Mouse (Mus musculus): ENCODE data around the gene Sox5.

Sox5 gene

DNA sequence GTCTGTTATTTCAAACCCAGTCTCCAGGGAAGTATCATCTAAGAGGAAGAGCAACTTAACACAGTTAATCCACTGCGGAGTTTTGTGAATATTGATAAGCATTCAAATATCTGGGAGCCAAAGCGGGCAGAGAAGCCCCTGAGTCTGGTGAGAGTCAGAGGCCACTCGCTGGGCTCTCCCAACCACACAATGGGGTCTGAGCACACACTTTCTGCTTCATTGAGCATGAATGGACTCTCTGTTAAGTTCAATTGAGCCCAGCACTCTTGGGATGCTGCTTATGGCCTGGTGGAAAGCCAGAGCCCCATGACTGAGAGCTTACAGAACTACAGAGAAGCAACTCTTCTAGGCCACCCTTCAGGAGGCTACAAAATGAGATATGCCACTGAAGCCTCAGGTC lies 221.6 kb downstream of the Sox5 start:
- no peak for DNase-seq

DNA sequence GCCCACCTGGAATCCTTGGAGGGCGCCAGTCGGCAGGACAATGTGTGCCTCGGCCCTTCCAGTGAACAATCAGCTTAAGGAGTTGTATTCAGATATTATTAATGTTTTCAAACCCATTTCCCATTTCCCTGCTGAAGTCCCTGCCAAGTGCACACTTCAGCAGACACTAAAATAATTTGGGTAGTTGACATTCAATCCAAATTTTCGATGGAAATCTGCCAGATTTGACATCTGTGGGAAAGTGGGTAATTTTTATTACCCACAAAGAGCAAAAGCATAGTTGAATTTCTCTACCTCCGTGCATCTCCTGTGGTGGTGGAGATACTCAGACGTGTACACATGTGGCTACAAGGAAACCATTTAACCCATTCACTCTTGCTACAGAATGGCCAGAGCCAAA lies 228.3 kb downstream of the Sox5 start:
- DNase-seq: no peak

DNA sequence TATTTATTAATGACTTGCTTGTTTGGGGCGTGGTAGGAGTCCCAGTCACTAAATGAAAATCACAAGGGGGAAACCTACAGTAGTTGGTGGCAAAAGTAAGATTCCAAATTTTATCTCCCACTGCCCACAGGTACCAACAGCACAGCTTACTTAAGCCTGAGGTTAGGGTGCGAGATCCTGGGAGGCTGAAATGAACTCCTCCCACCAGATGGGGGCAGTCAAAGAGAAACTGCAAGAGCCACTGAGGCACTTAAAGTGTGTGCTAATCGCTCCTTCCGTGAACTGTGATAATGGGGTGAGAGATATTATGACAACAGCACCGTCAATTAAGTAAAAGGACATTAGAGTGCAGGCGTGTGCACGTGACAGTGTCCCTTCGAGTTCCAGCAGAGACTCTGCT lies 232.8 kb downstream of the Sox5 start:
- no peak for DNase-seq

DNA sequence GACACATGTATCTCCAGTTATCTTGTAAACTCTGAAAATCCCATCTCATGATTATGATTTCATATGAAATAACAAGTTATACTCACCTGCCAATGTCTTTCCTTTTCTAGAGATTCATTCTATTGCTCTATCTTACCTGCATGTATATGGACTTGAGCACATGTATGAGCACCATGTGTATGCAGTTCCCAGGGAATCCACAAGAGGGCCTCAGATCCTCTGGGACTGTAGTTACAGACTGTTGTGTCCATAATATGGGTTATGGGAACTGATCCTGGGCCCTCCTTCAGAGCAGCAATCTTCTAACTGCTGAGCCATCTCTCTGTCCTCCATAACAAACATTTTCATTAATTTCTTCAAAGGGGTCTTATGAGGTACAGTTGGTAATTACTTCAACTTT lies 234.6 kb downstream of the Sox5 start:
- DNase-seq: no peak

GRCm38 (mm10) chr6:144545549-144545948 lies 236.2 kb downstream of the Sox5 start:
- no peak for DNase-seq

DNA sequence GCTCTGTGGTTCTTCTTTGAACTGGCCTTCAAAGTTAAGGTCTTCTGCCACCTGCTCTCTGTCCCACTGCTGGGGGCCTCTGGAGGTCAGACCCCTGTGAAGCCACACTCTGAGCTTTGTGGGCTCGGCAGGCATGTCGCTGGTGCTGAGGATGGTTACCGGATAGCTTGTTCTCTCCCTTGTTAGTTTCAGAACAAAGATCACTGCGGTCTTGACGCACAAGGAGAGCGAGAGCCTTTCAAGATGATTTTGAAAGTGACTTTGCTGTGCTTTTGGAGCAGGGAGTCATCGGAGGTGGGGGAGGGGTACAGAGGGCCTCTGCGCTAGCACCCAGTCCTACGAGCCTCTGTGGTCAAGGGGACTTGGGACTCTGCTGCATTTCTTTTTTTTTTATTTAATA lies 240.5 kb downstream of the Sox5 start:
- no peak for DNase-seq

DNA sequence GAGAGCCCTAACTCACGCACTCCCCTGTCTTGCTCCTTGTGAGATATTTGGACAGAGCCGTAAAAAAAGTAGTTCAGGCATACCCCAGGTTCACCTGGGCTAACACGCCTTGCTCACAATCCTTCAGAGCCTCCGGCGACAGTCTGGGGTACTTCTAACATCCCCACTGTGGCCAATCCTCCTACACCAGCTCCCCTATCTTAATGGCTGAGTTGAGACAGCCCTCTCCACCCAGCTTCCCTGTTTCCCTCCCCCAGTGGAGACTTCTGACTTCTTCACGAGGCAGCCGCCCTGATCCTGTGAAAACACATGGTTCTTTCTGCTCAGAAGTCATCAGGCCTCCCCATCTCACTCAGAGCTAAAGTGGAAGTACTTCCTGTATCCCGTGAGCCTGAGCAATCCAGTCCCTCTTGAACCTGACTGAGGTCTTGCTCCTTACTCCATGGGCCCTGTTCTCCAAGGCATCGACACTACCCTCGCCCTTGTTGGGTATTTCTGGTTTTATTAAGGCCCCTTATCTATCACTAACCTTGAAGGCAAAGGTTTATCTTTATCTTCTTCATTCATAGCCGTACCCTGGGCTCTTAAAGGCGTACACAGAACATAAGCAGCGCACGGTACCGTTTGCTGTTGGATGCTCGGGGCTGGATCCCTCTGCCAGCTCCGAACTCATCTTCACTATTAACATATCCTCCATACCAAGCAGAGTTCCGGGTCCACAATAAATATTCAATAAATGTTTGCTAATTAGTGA lies 242.2 kb downstream of the Sox5 start:
- DNase-seq: no peak

- no peak for DNase-seq
These were observed 258.3 kb downstream of the Sox5 start for GRCm38 (mm10) chr6:144523479-144523878.

GRCm38 (mm10) chr6:144518811-144519210 lies 263.0 kb downstream of the Sox5 start:
- DNase-seq: no peak

DNA sequence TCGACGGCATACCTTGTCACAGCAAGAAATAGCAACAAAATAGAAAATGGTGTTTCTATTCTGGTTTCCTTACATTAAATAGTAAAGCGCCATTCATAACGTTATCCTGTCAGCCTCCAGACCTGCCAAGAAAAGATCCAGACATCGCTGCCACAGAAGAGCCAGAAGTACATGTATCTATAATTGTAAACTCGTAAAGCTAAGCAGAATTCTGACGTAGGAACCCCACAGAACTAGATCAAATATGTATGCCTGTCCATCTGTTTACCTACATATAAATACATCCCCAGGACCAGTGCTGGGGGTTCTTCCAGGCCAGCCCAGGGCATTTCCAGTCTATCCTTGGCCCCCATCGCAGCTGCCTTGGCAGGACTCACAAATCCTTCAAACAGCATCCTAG lies 265.9 kb downstream of the Sox5 start:
- no peak for DNase-seq

- no peak for DNase-seq
These were observed 268.0 kb downstream of the Sox5 start for GRCm38 (mm10) chr6:144513761-144514160.

GRCm38 (mm10) chr6:144511925-144512324 lies 269.9 kb downstream of the Sox5 start:
- no peak for DNase-seq

DNA sequence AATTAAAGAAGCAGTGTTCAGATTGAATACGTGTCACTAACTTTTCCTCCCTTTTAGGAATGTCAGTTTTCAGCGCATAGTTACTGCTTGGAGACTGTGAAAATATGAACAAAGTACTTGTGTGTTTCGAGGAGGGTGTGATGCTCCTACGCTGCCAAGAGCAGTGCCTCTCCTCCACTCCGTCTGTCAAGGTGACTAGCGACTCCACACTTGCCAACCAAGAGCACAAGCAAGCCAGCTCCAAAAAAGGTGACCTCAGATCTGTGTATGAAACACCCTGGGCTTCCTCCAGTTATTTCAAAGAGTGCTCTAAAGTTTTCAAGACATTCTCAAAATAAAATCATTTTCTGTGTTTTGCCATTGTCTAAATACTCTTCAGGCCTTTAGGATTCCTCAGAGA lies 271.6 kb downstream of the Sox5 start:
- no peak for DNase-seq

DNA sequence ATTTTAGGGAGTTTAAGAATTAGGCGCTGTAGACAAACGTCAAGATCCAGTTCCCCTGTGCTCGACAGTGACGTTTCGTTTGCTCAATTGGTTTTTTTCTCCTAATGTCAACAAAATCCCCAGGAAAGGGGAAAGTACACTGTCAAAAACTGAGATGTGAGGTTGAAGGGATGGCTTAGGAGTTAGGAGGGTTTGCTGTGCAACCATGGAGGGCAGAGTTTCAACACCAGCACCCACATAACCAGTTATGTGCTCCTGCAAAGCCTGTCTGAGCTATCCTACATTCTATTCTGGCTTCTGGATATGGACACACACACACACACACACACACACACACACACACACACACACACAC lies 277.6 kb downstream of the Sox5 start:
- no peak for DNase-seq

GRCm38 (mm10) chr6:144503399-144504196 lies 278.2 kb downstream of the Sox5 start:
- DNase-seq: no peak

- no peak for DNase-seq
These were observed 280.3 kb downstream of the Sox5 start for GRCm38 (mm10) chr6:144501439-144501838.

DNA sequence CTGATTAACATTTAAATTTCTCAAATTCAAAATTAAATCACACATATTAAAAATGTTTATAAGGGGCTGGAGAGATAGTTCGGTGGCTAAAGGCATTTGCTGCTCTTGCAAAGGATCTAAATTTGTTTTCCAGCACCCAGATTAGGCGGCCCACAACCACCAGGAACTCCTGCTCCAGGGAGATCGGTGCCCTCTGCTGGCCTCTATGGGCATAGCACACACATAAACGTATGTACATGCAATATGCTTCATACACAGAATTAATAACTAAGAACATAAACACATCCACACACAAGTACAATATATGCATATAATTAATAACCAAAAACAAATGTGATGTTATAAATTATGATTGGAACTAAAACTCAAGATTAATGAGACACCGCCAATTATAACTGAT lies 283.6 kb downstream of the Sox5 start:
- no peak for DNase-seq

GRCm38 (mm10) chr6:144491761-144492415 lies 289.9 kb downstream of the Sox5 start:
- DNase-seq: no peak

GRCm38 (mm10) chr6:144490896-144491295 lies 290.9 kb downstream of the Sox5 start:
- no peak for DNase-seq

- no peak for DNase-seq
These were observed 296.2 kb downstream of the Sox5 start for GRCm38 (mm10) chr6:144485578-144485977.

DNA sequence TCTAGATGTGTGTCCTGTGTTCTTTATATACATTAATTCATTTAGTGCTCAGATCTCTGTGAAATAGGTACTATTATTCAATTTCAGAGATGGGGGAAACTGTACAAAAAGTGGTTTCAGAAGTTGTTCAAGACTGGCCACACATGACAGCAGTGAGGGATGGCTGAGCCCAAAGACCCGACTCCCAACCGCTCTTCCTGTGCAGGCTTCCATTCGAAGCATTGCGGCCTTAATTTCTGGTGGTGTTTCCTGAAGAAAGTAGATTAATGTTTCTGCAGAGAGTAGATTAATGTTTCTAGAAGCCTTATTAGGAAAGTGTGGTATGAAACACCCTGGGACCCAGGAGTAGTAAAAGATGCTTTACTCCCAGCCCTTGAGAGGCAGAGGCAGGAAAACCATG lies 298.6 kb downstream of the Sox5 start:
- DNase-seq: no peak

GRCm38 (mm10) chr6:144480648-144481528 lies 300.9 kb downstream of the Sox5 start:
- no peak for DNase-seq

GRCm38 (mm10) chr6:144479861-144480260 lies 301.9 kb downstream of the Sox5 start:
- DNase-seq: no peak

All from thymus, adult 18-20 months (tissue).